Mouse (Mus musculus): ENCODE results near the gene Ghrl.
"Not testable (repeated sequence)": the region's sequence is repeated elsewhere in the genome, so short reads cannot be mapped to it uniquely, and the experiment has no call there.

Ghrl gene

DNA sequence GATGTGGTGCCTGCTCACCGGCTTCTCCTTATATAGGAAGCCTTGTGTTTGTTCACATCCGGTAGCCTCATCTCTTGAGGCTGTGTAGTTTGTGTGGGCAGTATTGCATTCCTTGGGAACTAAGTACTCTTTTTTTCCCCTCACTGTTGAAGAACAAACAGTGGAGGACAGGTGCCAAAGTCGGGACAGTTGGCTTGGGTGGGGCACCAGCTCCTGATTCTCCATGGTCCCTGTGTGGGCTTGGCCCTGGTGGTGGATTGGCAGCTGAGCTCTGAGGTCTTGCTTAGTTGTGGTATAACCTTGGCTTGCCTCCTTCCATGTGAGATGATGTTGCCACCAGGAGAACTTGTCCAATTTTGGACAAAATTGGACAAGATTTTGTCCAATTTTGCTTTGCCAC, at the start of gene Ghrl:
Gene Ghrl, minus strand, starts transcription at position 3 of the 400 bp plus-strand sequence.
- DNase-seq = no peak

DNA sequence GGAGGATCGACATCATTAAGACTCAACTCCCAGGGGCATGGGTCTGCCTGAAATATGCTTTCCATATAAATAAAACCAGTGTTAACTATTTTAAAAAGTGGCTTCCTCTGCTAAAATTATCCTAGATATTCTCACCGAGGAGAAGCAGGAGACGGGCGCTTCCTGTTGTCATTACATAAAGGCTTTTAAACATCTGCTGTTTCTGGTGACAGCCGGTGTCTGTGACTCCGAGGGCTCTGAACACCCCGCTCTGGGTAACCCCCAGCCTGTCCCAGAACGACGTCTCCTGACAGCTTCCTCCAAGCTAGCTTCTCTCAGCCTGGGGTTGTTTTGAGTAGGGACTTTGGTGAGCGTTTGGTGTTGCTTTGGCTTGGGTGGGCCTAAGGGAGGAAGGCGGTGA, 49.1 kb upstream of the Ghrl start:
- DNase-seq = no peak

DNA sequence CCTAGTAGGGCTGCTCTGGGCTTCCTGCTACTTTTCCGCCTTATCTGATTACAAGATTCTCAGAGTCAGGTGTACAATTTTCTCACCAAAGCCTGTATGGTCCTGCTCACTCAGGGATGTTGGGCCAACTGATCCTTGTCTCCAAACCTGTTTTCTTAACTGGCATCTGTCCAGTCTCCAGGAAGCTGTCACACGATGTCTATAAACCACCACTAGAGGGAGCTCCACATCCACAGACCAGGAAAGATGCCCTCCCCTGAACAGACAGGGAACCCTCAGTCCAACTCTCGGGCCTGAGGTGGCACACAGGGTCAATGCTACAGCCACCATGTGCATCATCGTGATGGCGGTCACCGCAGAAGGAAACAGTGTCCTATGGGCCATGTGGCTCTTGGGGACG, 42.0 kb upstream of the Ghrl start:
- DNase-seq = peak; percentile 71 to 74

DNA sequence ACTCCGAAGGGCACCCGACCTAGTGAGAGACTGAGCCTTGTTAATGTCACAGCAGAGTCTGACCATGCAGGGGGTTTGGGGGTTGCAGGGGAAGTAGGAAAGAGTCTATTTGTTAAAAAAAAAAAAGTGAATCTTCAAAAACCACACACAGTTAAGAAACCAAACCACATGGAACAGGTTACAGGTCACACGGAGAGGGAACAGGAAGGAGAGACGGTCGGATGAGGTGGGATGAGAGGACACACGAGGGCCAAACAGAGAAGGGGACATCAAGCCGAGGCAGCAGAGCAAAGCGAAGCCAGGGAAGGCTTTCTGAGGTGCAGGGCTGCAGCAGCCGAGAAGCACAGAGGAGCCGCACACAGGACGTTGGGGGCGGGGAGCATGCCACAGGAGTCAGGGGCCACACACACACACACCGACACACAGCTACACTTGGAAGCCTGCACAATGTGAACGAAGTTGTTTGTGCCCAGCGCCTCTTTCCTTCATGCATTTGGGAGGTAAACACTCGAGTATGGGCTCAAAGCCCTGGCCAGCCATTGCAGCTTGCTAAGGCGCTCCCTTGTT, 29.5 kb upstream of the Ghrl start:
- DNase-seq = no peak

DNA sequence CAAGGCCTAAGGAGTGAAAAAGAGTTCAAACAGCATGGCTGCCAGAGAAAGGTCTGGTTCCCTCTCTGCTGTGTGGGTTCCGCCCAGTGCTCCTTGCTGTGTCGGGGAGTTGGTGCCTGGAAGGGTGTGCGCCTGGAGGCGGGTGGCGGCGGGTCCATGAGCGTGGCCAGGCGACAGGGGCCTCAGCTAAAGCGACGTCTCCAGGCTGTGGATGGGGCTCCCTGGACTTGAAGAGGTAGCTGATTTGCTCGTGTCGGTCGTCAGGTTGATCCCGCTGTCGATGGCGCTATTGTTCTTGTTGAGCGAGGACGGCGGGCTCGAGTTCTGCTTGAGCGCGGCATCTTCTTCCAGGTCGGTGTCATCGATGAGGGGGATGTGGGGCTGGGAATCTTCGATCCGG, 28.7 kb upstream of the Ghrl start:
- DNase-seq = no peak

DNA sequence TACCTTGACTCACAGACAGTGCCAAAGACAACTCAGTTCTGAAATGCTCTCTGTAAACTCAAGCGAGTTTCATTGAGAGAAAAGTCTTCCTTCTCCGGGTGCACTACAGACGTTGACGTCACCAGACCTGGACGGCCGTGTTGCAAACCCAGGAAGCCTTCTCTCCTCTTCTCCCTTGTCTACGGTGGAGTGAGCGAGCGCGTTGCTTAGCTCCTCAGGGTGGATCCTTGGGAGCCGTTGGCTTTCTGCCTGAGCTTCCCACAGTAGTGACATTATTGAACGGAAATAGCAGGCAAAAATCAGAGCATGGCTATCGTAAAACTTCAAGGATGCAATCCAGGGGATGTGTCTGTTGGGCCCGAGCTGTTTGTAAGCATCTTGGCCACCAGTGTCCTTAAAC, 27.6 kb upstream of the Ghrl start:
- no peak for DNase-seq

DNA sequence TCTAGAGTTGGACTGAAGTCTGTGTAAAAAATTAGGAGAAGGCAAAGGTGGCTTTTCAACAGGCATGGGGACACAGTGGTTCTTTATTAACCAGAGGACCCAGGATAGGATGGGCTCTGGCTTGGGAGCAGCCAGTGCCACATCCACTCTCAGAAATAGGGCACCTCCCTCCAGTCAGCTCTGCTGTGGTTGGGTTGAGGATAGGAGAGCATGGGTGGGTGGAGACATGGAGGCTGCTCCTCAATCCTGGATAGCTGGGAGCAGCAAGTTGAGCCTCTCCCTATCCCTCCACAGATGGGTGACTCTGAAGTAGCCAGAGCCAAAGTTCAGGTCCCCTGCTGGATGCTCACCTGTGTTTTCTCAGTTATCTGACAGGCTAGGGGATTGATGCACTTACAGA, 25.4 kb upstream of the Ghrl start:
- no peak for DNase-seq

DNA sequence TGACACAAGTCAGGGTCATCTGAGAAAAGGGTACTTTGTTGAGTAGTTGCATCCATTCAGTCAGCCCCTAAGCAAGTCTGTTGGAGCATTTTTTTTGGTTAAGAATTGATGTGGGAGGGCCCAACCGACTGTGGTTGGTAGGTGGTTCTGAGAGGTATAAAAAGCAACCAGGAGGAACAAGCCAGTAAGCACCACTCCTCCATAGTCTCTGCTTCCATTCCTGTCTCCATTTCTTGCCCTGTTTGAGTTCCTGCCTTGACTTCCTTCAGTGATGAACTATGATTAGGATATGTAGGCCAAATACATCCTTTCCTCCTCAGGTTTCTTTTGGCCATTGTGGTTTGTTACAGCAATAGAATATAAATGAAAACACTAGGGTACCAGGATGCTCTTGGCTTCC, 23.4 kb upstream of the Ghrl start:
- DNase-seq = no peak

DNA sequence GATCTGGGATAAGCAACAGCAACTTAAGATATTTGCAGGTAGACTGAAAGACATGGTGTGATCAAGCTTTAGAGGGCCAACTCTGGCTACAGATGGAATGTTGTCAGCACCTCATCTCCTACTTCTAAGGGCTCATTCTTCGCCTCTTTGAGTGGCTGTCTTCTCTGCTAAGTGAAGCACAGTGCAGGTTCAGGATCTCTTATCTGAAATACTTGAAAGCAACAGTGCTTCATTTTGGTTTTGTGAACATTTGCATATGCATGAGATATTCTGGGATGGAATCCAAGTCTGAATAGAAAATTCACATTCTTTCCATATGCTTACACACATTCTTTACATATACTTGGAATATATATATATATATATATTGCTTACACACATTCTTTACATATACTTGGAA, 22.6 kb upstream of the Ghrl start:
- no peak for DNase-seq

DNA sequence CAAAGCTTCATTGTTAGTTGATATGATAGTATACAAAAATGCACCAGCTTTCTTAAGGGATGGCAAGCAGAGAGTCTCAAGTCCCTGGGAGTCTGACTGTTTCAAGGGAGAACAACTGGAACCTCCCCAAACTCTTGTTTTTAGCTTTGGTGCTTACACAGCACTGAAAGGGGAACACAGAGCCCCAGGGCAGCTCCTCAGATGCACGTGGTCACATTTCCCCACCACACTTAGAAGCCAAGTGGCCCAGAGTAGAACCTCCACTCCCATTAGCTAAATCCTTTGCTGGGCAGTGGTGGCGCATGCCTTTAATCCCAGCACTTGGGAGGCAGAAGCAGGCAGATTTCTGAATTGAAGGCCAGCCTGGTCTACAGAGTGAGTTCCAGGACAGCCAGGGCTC, 21.7 kb upstream of the Ghrl start:
- DNase-seq = no peak

DNA sequence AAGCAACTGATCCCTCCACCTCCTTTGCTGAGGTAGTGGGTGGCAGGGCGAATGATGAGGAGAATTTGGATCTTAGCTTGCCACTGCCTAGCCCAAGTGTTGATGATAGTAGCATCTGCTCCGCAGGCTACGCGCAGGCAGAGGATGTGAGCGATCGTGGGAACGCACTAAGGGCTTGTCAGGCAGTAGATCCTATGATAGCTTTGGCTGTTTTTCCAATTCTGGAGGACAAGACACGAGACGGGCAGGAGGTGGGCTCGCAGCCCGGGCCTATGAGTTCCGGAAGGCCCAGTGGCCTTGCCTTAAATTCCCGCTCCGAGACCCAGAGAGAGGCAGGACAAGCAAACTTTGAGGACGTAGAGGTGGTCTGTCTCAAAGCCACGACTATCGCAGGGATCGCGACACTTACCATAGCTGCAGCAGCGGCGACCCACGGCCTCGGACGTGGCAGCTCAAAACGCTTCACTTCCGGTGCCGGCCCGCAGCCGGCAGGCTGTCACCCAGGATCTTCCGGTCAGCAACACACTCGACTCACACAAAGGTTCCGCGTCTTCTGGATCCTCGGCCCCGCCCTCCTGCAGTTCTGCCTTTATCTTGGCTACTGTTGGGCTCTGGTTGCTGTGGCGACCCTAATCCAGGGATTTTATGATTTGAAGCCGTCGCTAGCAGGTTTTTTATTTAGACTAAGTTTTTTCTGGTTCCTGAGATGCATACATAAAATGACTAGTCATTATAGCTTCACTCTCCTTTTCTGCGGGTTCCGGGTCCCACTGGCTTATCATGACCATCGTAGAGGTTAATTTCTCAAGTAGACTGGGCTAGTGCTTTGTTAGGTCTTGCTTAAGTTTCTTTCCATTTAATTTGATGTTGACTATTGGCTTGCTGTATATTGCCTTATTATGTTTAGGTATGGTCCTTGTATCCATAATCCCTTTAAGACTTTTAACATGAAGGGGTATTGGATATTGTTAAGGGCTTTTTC, 20.8 kb upstream of the Ghrl start, which contains the start of gene Sec13:
Gene Sec13, minus strand, starts transcription at position 508 of the 982 bp plus-strand sequence.
- peak; percentile 77 to 88 for DNase-seq

DNA sequence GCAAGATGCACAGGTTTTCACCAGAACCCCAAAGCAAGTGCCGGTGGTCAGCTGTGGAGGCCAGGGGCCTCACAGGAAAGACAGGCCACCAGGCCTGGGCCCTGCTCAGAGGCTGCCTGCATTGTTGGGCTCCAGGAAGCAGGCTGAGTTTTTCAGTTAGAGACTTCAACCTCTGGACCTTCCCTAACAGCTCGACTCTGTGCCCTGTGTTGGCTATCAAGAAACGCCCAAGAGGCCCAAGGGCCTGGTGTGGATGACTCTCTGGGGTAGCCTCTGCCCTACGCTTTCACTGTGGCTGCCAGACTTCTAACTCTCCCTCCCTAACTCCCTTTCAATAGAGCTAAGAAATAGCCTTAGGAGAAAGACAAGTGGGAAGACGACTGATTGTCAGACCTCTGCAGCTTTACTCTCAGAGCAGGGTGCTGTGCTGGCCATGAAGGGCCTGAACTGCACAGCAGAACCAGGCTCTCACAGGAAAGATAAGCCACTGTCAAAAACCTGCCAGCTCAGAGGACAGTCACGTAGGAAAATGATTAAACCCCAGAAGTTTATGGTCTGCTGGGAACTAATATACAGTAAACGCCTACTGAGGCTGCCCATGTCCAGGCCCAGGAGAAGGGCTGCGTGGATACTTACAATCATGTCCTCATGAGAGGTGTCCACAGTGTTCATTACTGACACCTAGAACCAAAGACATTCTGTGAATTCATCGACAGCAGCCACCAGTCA, 17.8 kb upstream of the Ghrl start:
- no peak for DNase-seq

DNA sequence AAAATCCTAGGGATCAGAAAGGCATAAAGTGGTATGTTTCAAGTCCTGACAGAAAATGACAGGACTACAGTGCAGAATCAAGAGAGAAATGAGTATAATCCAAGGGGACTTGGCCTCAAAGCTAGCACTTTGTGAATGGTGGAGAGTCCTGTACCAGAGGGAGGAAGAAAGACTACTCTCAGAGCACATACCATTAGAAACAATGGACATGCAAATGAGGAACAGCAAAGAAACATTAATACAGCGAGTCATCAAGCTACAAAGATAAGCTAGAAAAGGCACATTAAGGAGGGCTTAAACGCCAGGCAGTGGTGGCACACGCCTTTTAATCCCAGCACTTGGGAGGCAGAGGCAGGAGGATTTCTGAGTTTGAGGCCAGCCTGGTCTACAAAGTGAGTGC, 11.6 kb upstream of the Ghrl start:
- DNase-seq = no peak

DNA sequence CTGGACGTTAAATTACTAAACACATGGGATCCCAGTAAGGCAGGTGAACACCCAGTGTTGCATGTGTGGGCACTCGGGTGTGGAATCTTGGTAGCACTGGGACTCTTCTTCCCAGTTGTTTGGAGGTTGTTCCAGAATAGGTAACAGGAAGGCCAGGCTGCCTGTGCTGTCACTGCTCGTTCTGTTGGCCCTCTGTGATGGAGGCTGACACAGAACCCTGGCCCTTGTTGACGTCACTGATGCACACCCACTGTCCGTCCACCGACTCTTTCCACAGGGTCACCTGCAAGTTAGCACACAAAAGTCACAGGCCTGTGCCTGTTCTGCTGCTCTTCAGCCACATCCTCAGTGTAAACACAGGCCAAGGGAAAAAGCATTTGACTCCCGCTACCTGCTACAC, 8.5 kb upstream of the Ghrl start:
- DNase-seq = no peak

DNA sequence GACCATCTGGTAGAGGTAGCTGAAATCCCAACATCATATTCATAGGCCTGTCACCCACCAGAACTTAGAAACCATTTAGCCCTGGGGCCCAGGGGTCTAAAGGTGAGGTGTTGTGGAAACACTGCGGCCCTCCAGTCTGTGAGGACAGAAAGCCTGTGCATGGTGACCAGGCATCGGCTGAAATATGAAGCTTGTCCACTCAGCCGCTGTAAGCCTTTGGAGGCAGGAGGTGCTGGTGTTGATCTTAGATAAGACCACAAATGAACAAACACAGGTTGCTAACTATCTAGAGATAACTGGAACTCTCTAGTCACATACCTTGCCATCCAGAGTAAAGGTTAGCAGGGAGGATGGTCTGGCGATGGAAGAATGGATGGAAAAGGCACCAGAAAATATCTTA, 1.4 kb upstream of the Ghrl start:
- DNase-seq = no peak

DNA sequence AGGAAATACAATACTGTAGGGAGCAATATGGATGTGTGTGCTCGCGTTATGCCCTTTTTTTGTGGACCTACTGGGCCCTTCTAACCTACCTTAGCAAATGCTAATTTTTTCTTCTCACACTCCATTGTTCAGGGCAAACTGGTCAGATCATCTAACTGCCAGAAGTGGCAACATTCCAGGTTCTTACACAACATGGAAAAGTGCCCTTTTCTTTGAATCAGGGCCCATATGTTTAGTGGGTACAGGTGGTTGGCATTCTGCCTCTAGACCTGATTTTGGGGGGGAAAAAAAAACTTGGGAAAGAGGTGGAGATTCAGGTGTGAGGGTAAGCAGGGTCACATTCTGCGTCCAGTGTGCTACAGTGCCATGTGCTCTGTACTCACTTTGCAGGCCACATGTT, 2.1 kb downstream of the Ghrl start:
- peak; percentile 53 to 58 for DNase-seq

DNA sequence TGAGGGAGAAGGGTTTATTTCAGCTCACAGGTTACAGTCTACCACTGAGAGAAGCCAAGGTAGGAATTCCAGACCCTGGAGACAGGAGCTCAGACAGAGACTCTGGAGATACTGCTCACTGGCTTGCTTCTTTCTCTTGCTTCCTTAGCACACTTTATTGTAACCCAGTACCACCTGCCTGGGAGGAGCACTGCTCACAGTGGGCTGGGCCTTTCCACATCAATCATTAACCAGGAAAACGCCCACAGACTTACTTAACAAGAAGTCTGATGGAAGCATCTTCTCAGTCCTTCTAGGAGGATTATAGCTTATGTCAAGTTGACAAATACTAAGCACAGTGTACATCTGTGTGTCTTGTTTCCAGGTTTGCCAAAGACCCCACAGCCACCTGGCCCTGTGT, 4.9 kb downstream of the Ghrl start:
- no peak for DNase-seq

DNA sequence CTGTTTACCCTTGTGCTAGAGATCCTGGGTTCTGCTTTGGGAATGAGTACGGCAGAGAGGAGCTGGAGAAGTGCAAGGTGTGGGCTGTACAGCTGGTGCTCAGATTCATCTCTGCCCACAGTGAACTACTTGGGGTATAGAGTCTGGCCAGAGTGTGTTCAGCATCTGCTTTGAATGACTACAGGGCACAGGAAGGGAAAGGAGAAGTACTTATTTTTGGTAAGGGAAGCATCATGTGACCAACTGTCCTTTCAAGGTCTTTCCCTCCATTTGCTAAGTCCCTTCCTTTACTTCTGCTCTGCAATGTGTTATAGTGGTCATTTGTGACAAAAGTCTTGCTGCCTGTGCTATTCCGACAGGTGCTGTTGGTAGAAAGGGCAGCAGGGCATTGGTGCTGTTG, 5.4 kb downstream of the Ghrl start:
- DNase-seq = no peak

DNA sequence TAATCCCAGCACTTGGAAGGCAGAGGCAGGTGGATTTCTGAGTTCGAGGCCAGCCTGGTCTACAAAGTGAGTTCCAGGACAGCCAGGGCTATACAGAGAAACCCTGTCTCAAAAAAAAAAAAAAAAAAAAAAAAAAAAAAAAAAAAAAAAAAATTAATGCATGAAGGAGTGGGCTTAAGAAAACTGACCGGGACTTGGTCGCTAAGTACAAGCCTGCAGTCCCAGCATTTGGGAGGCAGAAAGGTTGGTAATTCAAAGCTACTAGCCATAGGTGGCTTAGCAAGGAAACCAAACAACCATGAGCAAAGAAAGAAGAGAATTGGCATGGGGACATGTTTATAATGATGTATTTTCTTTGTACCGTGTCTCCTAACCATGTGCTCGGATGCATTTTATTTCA, 6.3 kb downstream of the Ghrl start:
- DNase-seq = not testable (repeated sequence)

DNA sequence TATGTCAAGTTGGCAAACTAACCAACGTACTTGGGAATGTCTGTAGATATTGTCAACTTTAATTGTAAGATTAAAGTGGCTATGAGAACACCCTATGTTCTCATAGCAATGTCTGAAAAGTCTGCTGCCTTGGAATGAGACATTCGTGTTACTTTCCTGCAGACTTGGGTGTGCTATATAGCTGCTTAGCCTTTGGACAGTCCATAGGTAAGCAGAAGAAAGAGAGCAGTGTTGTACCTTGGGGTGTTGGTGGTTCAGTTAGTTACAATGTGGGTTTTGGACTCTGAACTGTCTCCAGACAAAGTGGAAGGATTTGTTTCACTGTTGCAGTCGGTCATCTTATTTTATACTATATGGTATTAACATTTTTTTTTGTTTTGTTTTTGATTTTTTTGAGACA, 7.0 kb downstream of the Ghrl start:
- no peak for DNase-seq

DNA sequence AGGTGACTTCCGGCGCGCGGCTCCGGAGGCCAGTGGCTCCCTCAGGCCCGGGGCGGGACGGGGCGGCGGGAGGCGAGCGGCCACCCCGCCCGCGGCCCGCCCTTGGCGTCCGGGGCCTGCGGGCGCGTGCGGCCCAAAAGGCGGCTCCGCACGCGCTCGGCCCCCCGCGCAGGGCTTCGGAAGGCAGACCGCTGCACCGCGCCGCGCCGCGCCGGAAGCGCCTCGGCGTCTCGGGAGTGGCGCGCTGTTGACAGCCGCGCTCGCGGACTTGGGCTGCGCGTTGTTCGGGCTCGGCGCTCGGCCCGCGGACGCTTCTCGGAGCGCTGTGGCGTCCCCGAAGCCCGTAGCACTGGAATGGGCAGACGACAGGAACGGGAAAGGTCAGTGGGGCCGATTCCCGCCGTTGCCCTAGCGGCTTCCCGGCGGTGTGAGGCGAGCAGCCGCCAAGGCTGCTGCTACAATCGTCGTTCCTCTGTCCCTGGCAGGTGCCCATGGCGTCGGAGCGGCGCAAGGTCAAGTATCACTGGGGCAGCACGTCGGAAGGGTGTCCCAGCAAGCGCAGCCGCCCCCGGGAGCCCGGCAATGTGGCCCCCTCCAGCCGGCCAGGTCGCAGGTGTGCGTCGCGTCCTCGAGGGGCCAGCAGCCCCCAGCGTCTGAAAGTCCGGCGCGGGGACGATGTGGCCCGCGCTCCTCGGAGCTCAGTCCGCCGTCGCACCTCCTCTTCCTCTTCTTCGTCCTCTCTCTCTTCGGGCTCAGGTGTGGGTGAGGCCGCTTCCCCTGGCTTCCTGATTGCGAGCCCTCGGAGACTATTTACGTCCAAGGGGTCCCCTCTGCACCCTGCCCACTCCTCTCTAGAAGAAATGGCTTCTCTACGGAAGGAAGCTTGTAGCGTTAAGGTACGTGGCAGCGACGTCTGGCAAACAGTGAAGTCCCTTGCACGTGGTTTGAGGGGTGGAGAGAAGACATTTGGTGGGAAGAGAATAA, 22.2 kb downstream of the Ghrl start:
- DNase-seq = peak in 1 of 2 experiments; percentile 34

DNA sequence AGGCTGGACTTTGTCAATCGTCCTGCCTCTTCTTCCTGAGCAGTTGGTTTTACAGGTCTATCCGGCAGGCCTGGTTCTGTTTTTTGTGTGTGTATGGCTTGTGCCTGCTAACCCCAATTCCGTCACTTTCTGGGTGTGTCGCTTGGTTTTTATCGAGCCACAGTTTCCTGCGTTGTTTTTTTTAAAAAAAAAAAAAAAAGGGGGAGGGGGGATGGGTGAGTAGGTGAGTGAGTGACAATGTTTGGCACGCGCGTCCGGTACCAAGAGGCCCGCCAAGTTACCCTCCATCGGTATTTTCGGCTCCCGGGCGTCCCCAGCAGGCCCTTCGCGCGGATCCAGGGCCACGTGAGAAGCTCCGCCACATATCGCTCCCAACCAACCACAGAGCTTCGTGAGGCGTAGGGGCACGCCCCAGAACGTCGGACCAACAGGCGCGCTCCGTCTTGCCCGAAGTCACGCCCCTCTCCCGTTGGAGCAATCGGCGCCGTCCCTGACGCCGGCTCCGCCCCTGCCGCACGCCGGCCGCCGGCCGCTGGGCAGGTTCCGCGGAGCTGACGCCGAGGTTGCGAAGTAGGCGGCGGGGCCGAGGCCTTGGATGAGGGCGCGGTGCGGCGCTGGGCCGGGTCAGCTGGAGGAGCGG, 23.0 kb downstream of the Ghrl start, which contains the start of gene Tatdn2:
Gene Tatdn2, plus strand, starts transcription at position 469 of the 640 bp plus-strand sequence.
- DNase-seq = peak; percentile 95 to 98
